Mouse (Mus musculus) embryonic facial prominence, embryonic 10.5 days (tissue): ENCODE measurements around the gene Unc93a2. TPM values are rescaled to one million over a fixed set of nuclear protein-coding genes. Genes with fewer than 3 reads are reported as not detected.
"Not testable (repeated sequence)": the region's sequence is repeated elsewhere in the genome, so short reads cannot be mapped to it uniquely, and the experiment has no call there.

Source experiments
- DNase-seq: peaks from one replicate; pipeline ENCODE4 v3.0.0-alpha.2; 2017; ENCODE audit warnings: low spot score
- H3K27ac ChIP-seq: fragments of 300-500 bp; sonication (generic); replicated peaks from 2 replicates; pipeline ENCODE4 v1.5.1; 2016; ENCODE audit warnings: mild to moderate bottlenecking
- H3K27me3 ChIP-seq: fragments of 300-500 bp; sonication (generic); replicated peaks from 2 replicates; pipeline ENCODE4 v1.6.1; 2016; ENCODE audit warnings: low read depth, mild to moderate bottlenecking; ENCODE audit not compliant: poor library complexity, severe bottlenecking
- H3K36me3 ChIP-seq: fragments of 300-500 bp; sonication (generic); replicated peaks from 2 replicates; pipeline ENCODE4 v1.6.1; 2016; ENCODE audit warnings: mild to moderate bottlenecking, moderate library complexity
- H3K4me1 ChIP-seq: fragments of 300-500 bp; sonication (generic); 2 replicates; pipeline ENCODE4 v1.6.1; 2016
- H3K4me3 ChIP-seq: fragments of 300-500 bp; sonication (generic); 2 replicates; pipeline ENCODE4 v1.5.1; 2016; ENCODE audit warnings: mild to moderate bottlenecking, moderate library complexity
- H3K9me3 ChIP-seq: fragments of 300-500 bp; sonication (generic); 2 replicates; pipeline ENCODE4 v1.6.1; 2016; ENCODE audit warnings: mild to moderate bottlenecking
- WGBS: fragments of 180-500 bp; shearing (Covaris S2); methylation state at CpG from one replicate; pipeline ENCODE4 v1.1.7; 2016; 5-methylcytosine and 5-hydroxymethylcytosine counted together
- polyA plus RNA-seq: library from polyadenylated mRNA; unstranded; fragments of >200 nt; fragmentation: Nextera tagmentation; extraction: Ambion mirVana; gene quantifications from 2 replicates; pipeline ENCODE4 v1.2.1, GENCODE M21; 2016

Gene Unc93a2
- polyA plus RNA-seq, result not detected in 2 replicates

DNA sequence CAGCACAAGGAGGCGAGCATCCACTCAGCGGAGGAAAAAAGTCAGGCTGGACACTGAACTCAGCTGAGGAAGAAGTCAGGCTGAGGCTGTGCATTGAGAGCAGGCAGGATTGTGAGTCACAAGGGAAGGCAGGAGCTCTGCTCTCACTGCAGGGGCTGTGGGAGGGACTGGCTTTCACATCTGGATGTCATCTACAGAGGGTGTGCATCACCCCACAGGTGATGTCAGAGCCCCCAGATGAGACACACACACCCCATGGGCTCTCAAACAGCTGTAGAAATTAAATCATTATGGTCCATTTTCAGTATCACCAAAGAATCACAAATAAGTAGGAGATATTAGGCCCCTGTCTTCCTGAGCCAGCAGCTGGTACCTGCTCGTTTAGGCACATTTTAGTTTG lies at the start of gene Unc93a2:
Gene Unc93a2, minus strand, starts transcription at position 101 of the 400 bp plus-strand sequence.
- 77% methylated on average over 3 of the region's 3 CpGs for WGBS

GRCm38 (mm10) chr17:7434121-7434520 lies 48.9 kb upstream of the Unc93a2 start:
- H3K9me3 ChIP-seq, DNase-seq: not testable (repeated sequence)
- WGBS, result 82% methylated on average over 4 of the region's 4 CpGs

More for the DNA sequence above, at the start of gene Unc93a2:
- not testable (repeated sequence) for H3K27me3 ChIP-seq, DNase-seq, H3K36me3 ChIP-seq, H3K27ac ChIP-seq, H3K4me1 ChIP-seq, H3K4me3 ChIP-seq, H3K9me3 ChIP-seq

GRCm38 (mm10) chr17:7430210-7430631 lies 45.0 kb upstream of the Unc93a2 start:
- H3K36me3 ChIP-seq, H3K4me1 ChIP-seq, H3K4me3 ChIP-seq, DNase-seq, H3K27ac ChIP-seq, H3K9me3 ChIP-seq, H3K27me3 ChIP-seq: not testable (repeated sequence)
- 78% methylated on average over 4 of the region's 4 CpGs for WGBS

More at GRCm38 (mm10) chr17:7434121-7434520, 48.9 kb upstream of the Unc93a2 start:
- not testable (repeated sequence) for H3K27me3 ChIP-seq, H3K36me3 ChIP-seq, H3K27ac ChIP-seq, H3K4me3 ChIP-seq, H3K4me1 ChIP-seq

DNA sequence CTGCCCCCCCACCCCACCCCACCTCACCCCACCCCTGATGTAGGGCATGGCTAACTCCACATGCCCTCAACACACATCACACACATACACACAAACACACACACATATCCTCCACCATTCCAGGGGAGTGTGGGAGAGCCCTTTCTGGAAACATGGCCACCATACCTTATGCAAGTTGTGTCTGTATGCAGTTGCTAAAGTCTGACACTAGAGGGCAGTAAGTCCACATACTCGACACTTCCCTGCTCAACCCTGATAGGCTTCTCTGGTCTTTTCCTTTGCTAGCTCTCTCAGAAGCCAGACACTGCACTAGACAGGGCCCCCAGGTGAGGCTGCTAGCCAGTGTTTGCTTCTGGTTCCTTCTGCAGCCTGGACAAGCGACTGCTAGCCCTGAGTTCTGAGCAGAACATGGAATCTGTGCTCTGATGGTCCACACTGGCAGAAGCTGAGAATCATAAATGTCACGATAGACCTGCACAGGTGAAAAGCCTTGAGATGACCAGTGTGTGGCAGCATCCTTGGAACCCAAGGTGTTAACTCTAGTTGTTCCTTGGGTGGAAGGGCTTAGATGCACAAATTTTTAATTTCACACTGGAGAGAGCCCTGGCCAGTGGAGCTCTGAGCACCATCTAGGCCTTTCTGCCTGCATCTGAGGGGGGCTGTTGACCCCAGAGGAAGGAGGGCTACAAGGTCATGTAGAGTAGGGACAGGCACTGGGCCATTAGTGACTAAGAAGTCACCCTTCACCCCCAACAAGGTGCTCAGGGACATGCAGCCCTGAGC lies 35.1 kb upstream of the Unc93a2 start:
- not testable (repeated sequence) for H3K36me3 ChIP-seq, H3K4me3 ChIP-seq, H3K9me3 ChIP-seq, H3K4me1 ChIP-seq, H3K27ac ChIP-seq, H3K27me3 ChIP-seq
- 35% methylated on average over 3 of the region's 3 CpGs for WGBS
- peak; percentile 9 for DNase-seq

GRCm38 (mm10) chr17:7414601-7415310 lies 29.5 kb upstream of the Unc93a2 start:
- not testable (repeated sequence) for DNase-seq, H3K9me3 ChIP-seq, H3K4me1 ChIP-seq, H3K27ac ChIP-seq, H3K36me3 ChIP-seq, H3K27me3 ChIP-seq, H3K4me3 ChIP-seq
- 89% methylated on average over 7 of the region's 9 CpGs for WGBS

DNA sequence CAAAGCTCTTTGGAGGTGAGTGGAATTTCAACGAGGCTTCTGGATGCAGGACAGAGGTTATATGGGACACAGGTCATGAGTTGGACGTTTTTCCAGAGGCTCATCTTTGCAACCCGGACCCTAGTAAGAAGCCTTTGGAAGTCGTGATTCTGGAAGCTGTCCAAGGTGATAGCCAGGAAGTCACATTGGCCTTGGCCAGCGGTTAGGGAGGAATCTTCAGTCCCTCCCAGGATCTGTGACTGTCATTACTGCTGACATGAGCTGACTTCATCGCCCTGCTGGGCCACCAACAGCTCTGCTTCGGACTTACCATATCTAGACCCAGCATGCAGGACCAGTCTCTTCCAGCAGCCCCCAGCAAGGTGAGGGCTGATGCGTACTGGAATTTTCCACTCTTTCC lies 28.1 kb upstream of the Unc93a2 start:
- DNase-seq, H3K9me3 ChIP-seq, H3K4me1 ChIP-seq, H3K27ac ChIP-seq, H3K36me3 ChIP-seq, H3K27me3 ChIP-seq, H3K4me3 ChIP-seq: not testable (repeated sequence)
- 87% methylated on average over 8 of the region's 8 CpGs for WGBS

GRCm38 (mm10) chr17:7399770-7400169 lies 14.5 kb upstream of the Unc93a2 start:
- DNase-seq, H3K4me1 ChIP-seq, H3K4me3 ChIP-seq, H3K27ac ChIP-seq, H3K27me3 ChIP-seq, H3K9me3 ChIP-seq, H3K36me3 ChIP-seq: not testable (repeated sequence)
- 91% methylated on average over 6 of the region's 6 CpGs for WGBS

- H3K36me3 ChIP-seq, H3K27me3 ChIP-seq, H3K27ac ChIP-seq, H3K4me1 ChIP-seq, H3K4me3 ChIP-seq, DNase-seq, H3K9me3 ChIP-seq: not testable (repeated sequence)
- 88% methylated on average over 6 of the region's 6 CpGs for WGBS
Observed at GRCm38 (mm10) chr17:7398198-7398847, 13.1 kb upstream of the Unc93a2 start.

- 89% methylated on average over 13 of the region's 13 CpGs for WGBS
- not testable (repeated sequence) for H3K27me3 ChIP-seq, H3K9me3 ChIP-seq, H3K4me3 ChIP-seq, H3K4me1 ChIP-seq, DNase-seq, H3K27ac ChIP-seq, H3K36me3 ChIP-seq
Observed at GRCm38 (mm10) chr17:7397079-7397478, 11.8 kb upstream of the Unc93a2 start.

GRCm38 (mm10) chr17:7396288-7396687 lies 11.0 kb upstream of the Unc93a2 start:
- H3K36me3 ChIP-seq, DNase-seq, H3K4me1 ChIP-seq, H3K27me3 ChIP-seq, H3K27ac ChIP-seq, H3K4me3 ChIP-seq, H3K9me3 ChIP-seq: not testable (repeated sequence)
- no CpG with 5 or more reads among the region's 2 CpGs for WGBS

DNA sequence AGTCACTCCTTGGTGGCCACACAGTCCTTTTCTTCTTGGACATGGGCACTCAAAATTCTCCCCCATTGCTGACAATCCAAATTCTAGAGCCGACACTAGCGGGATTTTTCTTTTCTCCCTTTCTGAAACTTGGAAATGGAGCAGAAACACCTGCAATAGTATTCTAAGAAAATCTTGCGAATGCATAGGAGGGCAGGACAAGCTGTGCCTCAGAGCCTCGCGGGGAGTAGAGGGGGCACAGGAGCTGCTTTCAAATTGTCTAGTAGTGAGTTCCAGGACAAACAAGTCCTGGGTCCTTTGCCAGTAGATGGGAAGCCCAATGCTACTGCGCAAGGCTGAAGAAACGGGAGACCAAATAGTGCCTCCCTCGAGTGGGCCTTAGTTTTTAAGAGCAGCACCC lies 10.4 kb upstream of the Unc93a2 start:
- not testable (repeated sequence) for H3K36me3 ChIP-seq, DNase-seq, H3K4me1 ChIP-seq, H3K9me3 ChIP-seq, H3K4me3 ChIP-seq, H3K27me3 ChIP-seq, H3K27ac ChIP-seq
- WGBS, result 89% methylated on average over 8 of the region's 8 CpGs

GRCm38 (mm10) chr17:7395116-7395515 lies 9.9 kb upstream of the Unc93a2 start:
- H3K27ac ChIP-seq, H3K27me3 ChIP-seq, H3K4me1 ChIP-seq, H3K4me3 ChIP-seq, H3K9me3 ChIP-seq, H3K36me3 ChIP-seq, DNase-seq: not testable (repeated sequence)
- WGBS, result 86% methylated on average over 7 of the region's 7 CpGs

GRCm38 (mm10) chr17:7389898-7390297 lies 4.6 kb upstream of the Unc93a2 start:
- not testable (repeated sequence) for H3K4me1 ChIP-seq

More at GRCm38 (mm10) chr17:7389898-7390297, 4.6 kb upstream of the Unc93a2 start:
- H3K4me3 ChIP-seq, H3K27ac ChIP-seq, DNase-seq, H3K36me3 ChIP-seq, H3K9me3 ChIP-seq, H3K27me3 ChIP-seq: not testable (repeated sequence)
- WGBS, result 83% methylated on average over 7 of the region's 7 CpGs
